Mouse (Mus musculus) bone marrow macrophage, adult 2 months (primary cell): ENCODE measurements around the gene Mfap3.

Source experiments
- CTCF ChIP-seq: IDR thresholded peaks from 2 replicates; pipeline ENCODE4 v1.5.1; 2012; ENCODE audit warnings: low read depth, mild to moderate bottlenecking, low read length, moderate library complexity
- POLR2A ChIP-seq: IDR thresholded peaks from 2 replicates; pipeline ENCODE4 v1.6.1; 2012; ENCODE audit warnings: mild to moderate bottlenecking, low read depth, low read length, borderline replicate concordance

DNA sequence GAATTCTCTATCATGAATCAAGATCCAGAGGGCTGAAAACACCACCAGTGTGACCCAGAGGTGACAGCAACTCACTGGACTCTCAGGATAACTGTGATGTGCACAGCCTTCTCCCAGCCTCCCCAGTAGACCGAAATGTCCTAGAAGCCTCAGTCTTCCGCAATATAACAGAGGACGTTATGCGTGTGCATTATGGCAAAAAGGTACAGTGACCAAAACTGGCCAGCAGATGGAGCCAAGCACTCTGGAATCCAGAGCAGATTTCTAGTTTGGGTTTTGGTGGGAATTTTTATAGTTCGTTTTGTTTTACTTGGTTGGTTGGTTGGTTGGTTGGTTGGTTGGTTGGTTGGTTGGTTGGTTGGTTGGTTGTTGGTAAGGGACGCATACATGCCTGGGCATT lies 43.3 kb upstream of the Mfap3 start:
- TF ChIP-seq CTCF, result no peak
- TF ChIP-seq POLR2A, result no peak
